Mouse (Mus musculus) adrenal gland, adult 2 months (tissue): ENCODE measurements around the gene Ankrd40. TPM values are rescaled to one million over a fixed set of nuclear protein-coding genes. Genes with fewer than 3 reads are reported as not detected.

Experiments
- DNase-seq: peaks from one replicate; pipeline ENCODE4 v3.0.0; 2021
- polyA plus RNA-seq: library from polyadenylated mRNA; depleted of rRNA; stranded (reverse); fragments of >200 nt; gene quantifications from 2 replicates; pipeline ENCODE4 v1.2.3, GENCODE M21; 2012
- total RNA-seq, 2 experiments: library from RNA; stranded (reverse); gene quantifications; 2 replicates each; pipeline ENCODE4 v1.2.3; 2021

The Ankrd40 gene
- total and polyA plus RNA-seq, 3 experiments, result 163 to 195 (median 189) TPM

- no peak for DNase-seq
These were observed 4.4 kb upstream of the Ankrd40 start for GRCm38 (mm10) chr11:94323271-94323925.

DNA sequence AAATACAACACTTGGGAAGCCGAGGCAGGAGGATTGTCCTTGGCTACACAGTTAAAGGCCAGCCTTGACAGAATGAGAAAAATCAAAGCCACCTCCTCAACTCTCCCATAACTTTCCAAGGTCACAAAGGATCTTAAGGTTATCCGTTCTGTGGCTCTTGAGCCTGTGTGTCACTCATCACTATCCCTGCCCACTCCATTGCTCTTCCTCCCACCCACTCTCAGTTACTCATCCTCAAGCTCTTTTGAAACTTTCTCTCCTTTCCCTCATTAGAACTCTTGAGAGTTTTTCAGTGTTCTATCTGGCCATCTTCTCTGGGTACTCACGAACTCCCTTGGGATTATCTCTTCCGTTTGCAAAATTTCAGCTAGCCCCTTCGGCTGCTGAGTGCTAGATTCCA is 3.2 kb upstream of the Ankrd40 start:
- no peak for DNase-seq

DNA sequence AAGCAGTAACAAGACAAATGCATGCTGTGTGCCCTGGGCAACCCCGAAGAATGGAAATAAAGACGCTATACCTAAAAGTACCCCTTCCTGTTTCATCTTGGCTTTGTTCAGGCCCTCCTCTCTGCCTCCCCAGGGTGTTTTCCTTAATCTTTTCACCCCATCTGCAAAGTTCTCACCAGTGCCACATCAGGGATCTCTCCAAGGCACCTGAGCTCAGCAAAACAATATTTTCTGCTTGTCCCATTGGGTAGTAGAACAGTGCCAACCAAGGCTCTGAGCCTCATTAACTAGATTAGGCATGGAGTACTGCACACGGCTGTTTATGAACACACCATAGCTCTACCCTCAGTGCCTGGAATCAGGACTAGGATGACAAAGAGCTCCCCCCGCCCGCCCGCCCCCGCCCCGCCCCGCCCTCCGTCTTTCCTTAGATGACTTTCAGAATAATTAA is 815 bp upstream of the Ankrd40 start:
- DNase-seq, result no peak

DNA sequence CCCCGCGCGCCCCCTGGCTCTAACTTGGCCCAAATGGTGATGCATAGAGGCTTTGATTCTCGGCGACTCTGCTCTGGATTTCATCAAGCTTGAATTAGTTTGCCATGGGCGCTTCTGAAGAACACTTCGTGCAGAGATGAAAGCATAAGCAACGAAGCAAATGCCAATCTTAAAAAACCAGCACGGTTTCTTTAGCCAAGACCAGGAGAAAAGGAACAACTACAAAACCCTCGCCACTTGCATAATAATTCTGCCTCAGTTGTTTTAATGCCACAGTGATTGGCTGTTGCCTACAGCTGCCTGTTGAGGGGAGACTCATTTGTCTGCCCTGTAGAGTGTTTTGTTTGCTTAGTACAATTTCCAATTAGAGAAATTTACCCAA is 834 bp downstream of the Ankrd40 start:
- no peak for DNase-seq

DNA sequence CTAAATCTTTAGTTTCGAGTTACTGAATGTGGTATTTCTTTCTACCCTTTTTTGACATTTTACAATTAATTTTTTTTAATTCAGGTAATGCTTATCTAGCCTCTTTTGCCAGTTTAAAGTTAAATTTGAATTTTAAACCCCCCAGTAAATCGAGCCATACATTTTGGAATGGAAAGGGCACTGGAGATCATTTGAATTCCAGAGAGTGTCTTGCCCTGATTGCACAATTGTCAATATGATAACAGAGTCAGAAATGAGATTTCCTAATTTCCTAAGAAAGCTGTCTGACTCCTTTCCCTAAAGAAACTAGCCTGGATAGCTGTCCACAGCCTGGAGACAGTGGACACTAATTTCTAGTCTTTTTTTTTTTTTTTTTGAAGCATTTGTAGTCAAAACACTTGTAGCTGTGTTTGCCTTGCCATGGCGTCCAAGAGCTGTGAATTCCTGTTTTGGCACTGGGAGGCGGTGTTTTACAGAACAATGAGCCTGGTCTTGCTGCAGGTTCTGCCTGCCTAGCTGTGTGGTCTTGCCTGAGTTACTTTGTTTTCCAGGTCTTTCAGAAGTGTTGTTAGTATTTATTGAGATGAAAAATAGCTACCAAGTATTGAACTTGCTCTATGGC is 1.6 kb downstream of the Ankrd40 start:
- DNase-seq, result peak; percentile 61

GRCm38 (mm10) chr11:94330211-94330610 is 2.4 kb downstream of the Ankrd40 start:
- DNase-seq, result no peak

- DNase-seq, result no peak
These were observed 4.9 kb downstream of the Ankrd40 start for GRCm38 (mm10) chr11:94332726-94333125.

DNA sequence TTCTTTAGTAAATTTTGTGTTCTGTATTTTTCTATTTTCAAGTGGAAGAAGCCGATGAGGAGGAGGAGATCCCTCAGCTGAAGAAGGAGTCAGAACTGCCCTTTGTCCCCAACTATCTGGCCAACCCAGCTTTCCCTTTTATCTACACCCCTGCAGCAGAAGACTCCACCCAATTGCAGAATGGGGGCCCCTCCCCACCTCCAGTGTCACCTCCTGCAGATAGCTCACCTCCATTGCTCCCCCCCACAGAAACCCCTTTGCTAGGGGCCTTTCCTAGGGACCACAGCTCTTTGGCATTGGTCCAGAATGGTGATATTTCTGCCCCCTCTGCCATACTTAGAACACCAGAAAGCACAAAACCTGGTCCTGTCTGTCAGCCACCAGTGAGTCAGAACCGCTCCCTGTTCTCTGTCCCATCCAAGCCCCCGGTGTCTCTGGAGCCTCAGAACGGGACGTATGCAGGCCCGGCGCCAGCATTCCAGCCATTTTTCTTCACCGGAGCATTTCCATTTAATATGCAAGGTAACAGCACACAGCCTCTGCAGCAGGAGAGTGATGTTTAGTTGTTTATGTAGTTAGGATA is 6.7 kb downstream of the Ankrd40 start:
- no peak for DNase-seq

DNA sequence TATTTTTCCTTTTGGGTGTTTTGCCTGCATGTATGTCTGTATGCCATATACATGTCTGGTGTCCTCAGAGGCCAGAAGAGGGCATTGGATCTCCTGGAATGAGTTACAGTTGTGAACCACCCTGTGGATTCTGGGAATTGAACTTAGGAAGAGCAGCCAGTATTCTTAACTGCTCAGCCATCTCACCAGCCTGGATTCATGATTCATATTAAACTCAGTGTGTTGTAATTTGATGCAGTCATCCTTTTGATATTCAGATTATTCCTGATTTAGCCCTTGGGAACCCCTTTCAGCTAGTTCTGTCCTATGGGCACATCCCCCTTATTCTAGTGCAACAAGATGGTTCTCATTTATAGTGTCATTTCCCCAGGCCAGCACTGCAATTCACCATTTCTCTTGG is 8.8 kb downstream of the Ankrd40 start:
- no peak for DNase-seq

- DNase-seq, result peak; percentile 54
These were observed 10.5 kb downstream of the Ankrd40 start for GRCm38 (mm10) chr11:94338347-94338746.

DNA sequence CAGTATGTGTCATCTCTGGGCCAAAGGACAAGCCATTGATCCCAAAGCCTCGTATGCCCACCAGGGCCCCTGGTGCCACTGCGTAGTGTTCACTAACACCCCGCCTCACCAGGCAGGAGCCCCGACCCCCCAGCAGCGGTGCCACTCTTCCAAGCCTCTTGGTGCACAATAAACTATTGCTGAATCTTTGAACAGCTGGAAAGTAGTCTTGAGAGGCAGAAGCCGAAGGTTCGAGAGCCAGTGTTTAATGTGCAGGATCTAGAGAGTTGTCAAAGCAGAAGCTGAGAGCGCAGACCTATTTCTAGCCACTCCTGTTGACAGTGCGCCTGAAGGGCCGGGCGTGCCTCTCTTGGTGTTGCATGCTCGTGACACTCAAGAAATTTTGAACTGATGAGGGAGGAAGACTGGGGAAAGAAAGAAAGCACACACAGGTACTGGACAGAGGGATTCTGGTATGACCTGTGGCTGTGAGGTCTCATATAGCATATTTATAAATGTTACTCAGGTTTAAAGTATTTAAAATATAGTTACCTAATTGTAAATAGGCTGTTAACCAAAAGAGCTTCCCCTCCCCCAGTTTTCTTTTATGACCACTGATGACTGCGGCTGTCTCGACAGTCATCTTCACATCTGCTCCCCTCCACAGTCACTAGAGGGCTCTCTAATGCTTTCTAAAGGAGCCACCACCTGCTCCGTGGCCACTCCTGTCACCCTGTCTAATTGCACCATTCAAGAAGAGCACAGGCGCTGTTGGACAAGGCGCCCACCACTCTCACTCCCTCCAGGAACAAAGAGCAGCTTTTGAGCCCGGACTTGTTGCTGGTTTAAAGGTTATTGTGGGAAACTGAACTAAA is 12.2 kb downstream of the Ankrd40 start:
- DNase-seq, result peak; percentile 70

DNA sequence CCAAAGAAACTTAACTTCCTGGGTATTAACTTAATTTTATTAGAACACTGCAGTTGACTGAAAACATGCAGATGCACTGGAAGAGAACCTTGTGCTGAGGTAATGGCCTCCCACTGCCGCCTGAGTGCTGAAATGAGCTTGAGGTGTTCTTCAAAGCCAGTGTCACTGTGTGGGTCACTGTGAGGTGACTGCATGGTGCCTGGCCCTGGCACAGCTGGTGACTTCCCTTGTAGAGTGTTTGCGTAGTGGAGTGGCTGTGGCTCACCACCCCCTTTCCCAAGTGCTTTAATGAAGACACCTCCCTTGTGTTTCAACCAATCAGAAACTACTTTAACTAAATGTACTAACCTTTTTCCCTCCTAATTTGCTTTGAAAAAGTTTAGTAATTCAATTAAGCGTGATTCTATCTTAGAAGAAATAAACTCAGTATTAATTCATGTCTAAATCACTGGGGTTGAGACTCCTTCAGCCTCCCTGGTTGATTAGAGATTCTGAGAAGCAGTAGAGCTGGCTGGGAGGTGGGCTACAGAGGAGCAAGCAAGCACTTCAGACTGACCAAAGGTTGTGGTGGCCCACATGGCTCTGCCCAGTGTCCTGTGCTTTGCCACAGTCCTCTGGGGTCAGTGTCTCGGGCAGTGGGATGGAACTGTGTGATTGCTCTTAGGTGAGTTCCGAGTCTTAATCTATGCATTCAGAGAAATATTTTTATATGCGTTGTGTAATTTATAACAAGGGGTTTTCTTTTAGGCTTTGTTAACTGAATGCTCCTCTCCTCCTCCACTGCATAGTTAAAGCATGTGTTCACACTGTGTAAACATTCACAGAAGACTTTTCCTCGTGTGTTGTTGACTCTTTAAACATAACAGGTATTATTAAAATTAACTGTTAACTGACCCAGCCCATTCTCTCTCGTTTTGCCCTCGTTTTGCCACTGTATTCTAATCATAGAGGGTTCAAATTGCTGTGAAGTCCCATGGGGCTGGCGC is 13.4 kb downstream of the Ankrd40 start:
- no peak for DNase-seq

DNA sequence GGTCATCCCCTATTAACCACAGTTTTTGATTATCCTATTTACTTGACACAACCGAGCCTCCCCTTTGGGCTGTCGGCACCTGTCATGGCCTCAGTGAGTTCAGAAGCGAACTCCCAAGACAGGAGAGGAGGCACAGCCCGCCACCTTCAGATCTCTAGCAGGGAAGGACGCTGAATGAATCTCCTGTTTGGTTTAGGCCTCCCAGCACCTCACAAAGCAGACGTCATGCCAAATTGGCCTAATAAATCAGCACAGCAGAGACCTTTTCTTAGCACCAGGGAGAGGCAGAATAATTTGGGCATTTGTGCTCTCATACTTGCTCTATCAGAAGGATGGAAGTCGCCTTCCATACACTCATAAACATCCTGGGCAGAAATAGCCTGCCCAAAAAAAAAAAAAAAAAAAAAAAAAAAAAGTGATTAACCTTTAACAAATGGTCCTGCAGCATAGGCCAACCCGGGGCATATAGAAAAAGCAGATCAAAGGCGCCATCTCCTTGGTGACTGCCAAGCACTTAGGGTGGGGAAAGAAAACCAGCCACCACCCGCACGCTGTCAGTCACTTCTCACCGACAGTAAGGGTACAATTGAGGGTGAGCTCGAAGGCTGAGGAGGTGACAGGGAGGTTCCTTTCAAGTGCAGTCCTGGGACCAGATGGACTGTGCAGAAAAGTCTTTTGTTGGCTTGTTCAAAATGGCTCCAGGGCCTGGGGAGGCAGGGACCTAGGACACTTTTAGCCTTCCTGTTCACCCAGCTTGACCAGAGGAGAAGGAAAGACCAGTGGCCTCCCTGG is 14.5 kb downstream of the Ankrd40 start:
- no peak for DNase-seq

- DNase-seq, result no peak
These were observed 16.2 kb downstream of the Ankrd40 start for GRCm38 (mm10) chr11:94343955-94344358.

DNA sequence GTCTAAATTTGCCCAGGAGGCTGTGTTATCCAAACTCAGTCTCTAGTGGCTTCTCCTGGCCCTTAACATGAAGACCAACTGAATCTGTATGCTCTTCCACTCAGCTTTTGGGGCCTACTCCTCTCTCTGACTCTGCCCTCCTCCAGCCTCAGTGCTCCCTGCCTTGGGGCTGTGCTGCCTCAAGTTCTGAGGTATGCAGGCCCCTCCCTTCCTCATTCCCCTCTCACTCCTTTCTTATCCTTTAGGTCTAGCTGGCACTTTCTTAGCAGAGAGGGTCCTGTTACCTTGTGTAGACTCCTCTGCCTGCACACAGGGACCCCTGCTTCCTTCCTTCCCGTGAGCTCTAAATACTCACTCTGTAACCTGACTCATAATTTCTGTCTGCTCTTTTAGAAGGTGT is 16.7 kb downstream of the Ankrd40 start:
- no peak for DNase-seq

GRCm38 (mm10) chr11:94345926-94346325 is 18.1 kb downstream of the Ankrd40 start:
- DNase-seq, result no peak

DNA sequence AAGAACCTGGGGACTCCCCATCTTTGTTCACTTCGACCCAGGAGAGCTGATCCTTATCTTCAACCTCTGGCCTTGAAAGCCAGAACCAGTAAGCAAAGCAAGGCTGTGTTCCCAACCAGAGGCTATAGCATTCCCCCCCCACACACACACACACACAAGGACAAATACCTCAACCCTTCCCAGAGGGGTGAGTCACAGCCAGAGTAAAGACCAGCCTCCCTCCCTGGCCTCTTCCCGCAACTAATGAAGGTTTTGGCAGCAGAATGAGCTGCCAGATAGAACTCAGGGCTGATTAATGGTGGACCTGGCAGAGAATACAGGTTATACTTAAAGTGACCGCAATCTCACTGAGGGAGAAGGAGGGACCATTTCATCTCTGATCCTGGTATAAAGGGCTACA is 18.8 kb downstream of the Ankrd40 start:
- peak; percentile 87 for DNase-seq

DNA sequence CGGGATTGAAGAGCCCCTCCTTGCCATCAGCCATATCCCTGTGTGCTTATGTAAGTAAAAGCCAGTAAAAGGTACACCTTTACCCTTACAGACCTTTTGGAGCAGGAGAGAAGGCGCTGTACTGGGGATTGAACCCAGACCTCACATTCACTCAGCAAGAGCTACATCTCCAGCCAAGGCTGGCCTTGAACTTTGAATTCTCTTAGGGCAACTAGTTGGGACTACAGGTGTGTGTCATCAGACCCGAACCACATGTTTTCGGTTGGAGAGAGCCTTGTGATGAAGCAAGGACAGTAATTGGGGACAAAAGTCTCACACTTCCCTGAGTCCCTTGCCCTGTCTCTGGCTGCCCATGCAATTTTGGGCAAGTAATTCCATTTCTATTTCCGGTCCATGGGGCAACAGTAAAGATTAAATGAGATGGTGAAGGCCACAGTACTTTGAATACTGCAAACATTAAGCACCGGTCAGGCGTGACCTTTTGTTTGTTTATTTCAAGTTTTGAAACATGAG is 19.3 kb downstream of the Ankrd40 start:
- peak; percentile 55 for DNase-seq

DNA sequence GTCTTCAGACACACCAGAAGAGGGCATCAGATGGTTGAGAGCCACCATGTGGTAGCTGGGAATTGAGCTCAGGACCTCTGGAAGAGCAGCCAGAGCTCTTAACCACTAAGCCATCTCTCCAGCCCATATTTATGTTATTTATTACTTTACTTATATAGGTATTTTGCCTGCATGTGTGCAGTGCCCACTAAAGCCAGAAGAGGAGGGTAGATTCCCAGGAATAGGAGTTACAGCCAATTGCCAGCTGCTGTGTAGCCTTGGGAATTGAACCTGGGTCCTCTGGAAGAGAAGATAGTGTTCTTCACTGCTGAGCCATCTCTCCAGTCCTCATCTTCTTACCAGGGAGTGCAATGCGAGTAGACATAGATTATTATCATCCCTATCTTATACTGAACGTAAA is 22.0 kb downstream of the Ankrd40 start:
- no peak for DNase-seq

DNA sequence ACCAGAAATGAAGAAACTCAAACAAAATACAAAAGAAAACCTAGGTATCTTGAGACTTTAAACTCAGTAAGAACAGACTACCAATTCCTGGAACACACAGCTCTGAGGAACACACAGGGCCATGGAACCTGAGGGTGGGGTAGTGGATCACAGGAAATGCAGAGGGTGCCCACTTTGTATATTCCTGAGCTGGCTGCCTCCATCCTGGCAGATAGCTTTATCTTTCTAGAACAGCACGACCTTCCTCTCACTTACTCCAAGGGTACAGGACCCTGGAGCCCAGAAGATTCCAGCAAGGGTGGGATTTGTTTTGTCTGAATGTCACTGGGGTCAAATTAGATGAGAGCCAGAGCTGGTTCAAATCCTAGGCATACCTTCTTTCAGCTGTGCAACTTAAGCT is 22.5 kb downstream of the Ankrd40 start:
- DNase-seq, result no peak
